In genomic region chr17:29736448-29737014, GRCm38 (mm10) we compare ENCODE assay signal across 11 mouse cellular contexts. TPM values are rescaled to one million over a fixed set of nuclear protein-coding genes. Genes with fewer than 3 reads are reported as not detected.
DNase-seq lines count a peak whose midpoint lies in the region; ATAC-seq and TF ChIP-seq lines count a peak whose summit lies in the region.
"Had no signal": no experiment of that assay in that cellular context is flagged by ENCODE, and none has a peak within 500 bp of the region (broad histone marks: within the 10 kb centered on the region; RNA-seq: fewer than 3 reads in every experiment).

No protein-coding gene starts in this region.

- TF ChIP-seq CTCF in kidney, postnatal 0 days (IDR thresholded peaks at IDR 0.05; ENCODE audit: low read depth): no peak
- no peak for TF ChIP-seq CTCF in hindbrain, postnatal 0 days (IDR thresholded peaks at IDR 0.05; ENCODE audit: low read depth)

- no peaks in the 10 kb centered on the region for H3K36me3 ChIP-seq in kidney, postnatal 0 days (ENCODE audit: insufficient read depth, low read length)
- no peaks in the 10 kb centered on the region for H3K36me3 ChIP-seq in forebrain, embryonic 11.5 days (ENCODE audit: control insufficient read depth, insufficient read depth, low read length)
- H3K36me3 ChIP-seq in hindbrain, postnatal 0 days (ENCODE audit: insufficient read depth, low read length): no peaks in the 10 kb centered on the region
- H3K36me3 ChIP-seq: embryonic facial prominence, embryonic 15.5 days; limb, embryonic 12.5 days had no signal

- 0 out of 2 replicates have a peak, but pooled peaks cover 5% of the 10 kb centered on the region for H3K27me3 ChIP-seq in kidney, postnatal 0 days (ENCODE audit: insufficient read depth, low read length)
- H3K27me3 ChIP-seq in forebrain, embryonic 11.5 days (ENCODE audit: control insufficient read depth, insufficient read depth, low read length): no peaks in the 10 kb centered on the region
- no peaks in the 10 kb centered on the region for H3K27me3 ChIP-seq in hindbrain, postnatal 0 days (ENCODE audit: insufficient read depth, low read length)
- H3K27me3 ChIP-seq: embryonic facial prominence, embryonic 15.5 days; limb, embryonic 12.5 days had no signal

- no peak overlapping the region for H3K4me2 ChIP-seq in kidney, postnatal 0 days (ENCODE audit: low read length)
- H3K4me2 ChIP-seq in forebrain, embryonic 11.5 days (ENCODE audit: low read depth, low read length, severe bottlenecking): no peak overlapping the region
- no peak overlapping the region for H3K4me2 ChIP-seq in hindbrain, postnatal 0 days (ENCODE audit: low read depth, low read length)
- H3K4me2 ChIP-seq: embryonic facial prominence, embryonic 15.5 days; limb, embryonic 12.5 days had no signal

- H3K9ac ChIP-seq in kidney, postnatal 0 days (ENCODE audit: low read depth, low read length): no peak overlapping the region
- peak overlapping the region; percentile 30; the same call in 1 of the 2 replicates for H3K9ac ChIP-seq in forebrain, embryonic 11.5 days (ENCODE audit: low read length)
- H3K9ac ChIP-seq in hindbrain, postnatal 0 days (replicated peaks; ENCODE audit: low read length): no peak overlapping the region
- H3K9ac ChIP-seq: embryonic facial prominence, embryonic 15.5 days; limb, embryonic 12.5 days had no signal

- no peak overlapping the region for H3K4me3 ChIP-seq in kidney, postnatal 0 days (replicated peaks; ENCODE audit: low read depth, low read length)
- no peak overlapping the region for H3K4me3 ChIP-seq in forebrain, embryonic 11.5 days (ENCODE audit: low read depth, low read length)
- H3K4me3 ChIP-seq in hindbrain, postnatal 0 days (ENCODE audit: low read length): no peak overlapping the region
- H3K4me3 ChIP-seq: embryonic facial prominence, embryonic 15.5 days; limb, embryonic 12.5 days had no signal

- 29% methylated on average over 15 of the region's 15 CpGs for WGBS in kidney, postnatal 0 days
- WGBS in forebrain, embryonic 11.5 days: 19% methylated on average over 15 of the region's 15 CpGs
- WGBS in hindbrain, postnatal 0 days: 33% methylated on average over 15 of the region's 15 CpGs

- DNase-seq in kidney, postnatal 0 days (ENCODE audit: low spot score): peak; percentile 63
- no peak for DNase-seq in kidney, adult 8-10 months
- DNase-seq in forebrain, embryonic 11.5 days (ENCODE audit: low spot score): peak; percentile 73
- peak; percentile 39 for DNase-seq in hindbrain, postnatal 0 days (ENCODE audit: low spot score)
- DNase-seq in retina, postnatal 1 day: peak; percentile 85
- DNase-seq in ovary, postnatal 14 days (ENCODE audit: low spot score): no peak
- no peak for DNase-seq in adrenal gland, adult 2 months
- DNase-seq: kidney, postnatal 14 days; thymus, postnatal 14 days had no signal

- H3K27ac ChIP-seq in kidney, postnatal 0 days: no peak overlapping the region
- H3K27ac ChIP-seq in forebrain, embryonic 11.5 days (ENCODE audit: low read depth, low read length): peak overlapping the region; percentile 48
- 0 out of 2 replicates have a peak overlapping the region, but pooled peaks have one; percentile 34 for H3K27ac ChIP-seq in hindbrain, postnatal 0 days
- H3K27ac ChIP-seq: embryonic facial prominence, embryonic 15.5 days; limb, embryonic 12.5 days had no signal

- H3K4me1 ChIP-seq in kidney, postnatal 0 days (replicated peaks; ENCODE audit: insufficient read depth, low read length): no peaks in the 10 kb centered on the region; the same call in 1 of the 2 replicates
- H3K4me1 ChIP-seq in forebrain, embryonic 11.5 days (replicated peaks; ENCODE audit: control insufficient read depth, insufficient read depth, low read length): peaks cover 12% of the 10 kb centered on the region; the same call in 1 of the 2 replicates
- peaks cover 18% of the 10 kb centered on the region for H3K4me1 ChIP-seq in hindbrain, postnatal 0 days (ENCODE audit: insufficient read depth, low read length)

- ATAC-seq in kidney, postnatal 0 days (replicated peaks; ENCODE audit: low FRiP score, low read depth): no peak
- ATAC-seq in forebrain, embryonic 11.5 days (replicated peaks; ENCODE audit: low FRiP score): peak; percentile 72
- ATAC-seq in hindbrain, postnatal 0 days: no peak

- no peaks in the 10 kb centered on the region for H3K9me3 ChIP-seq in kidney, postnatal 0 days (replicated peaks; ENCODE audit: low read length)
- H3K9me3 ChIP-seq in forebrain, embryonic 11.5 days (ENCODE audit: control insufficient read depth, low read length): no peaks in the 10 kb centered on the region
- H3K9me3 ChIP-seq in hindbrain, postnatal 0 days (ENCODE audit: low read length): no peaks in the 10 kb centered on the region
- H3K9me3 ChIP-seq: embryonic facial prominence, embryonic 15.5 days had no signal

RNA-seq across cellular contexts. Expression of gene Ccdc167, which starts 19.7 kb away (rescaled TPM):
- 8.2 and 9.2 TPM in 2 replicates for polyA plus RNA-seq in kidney, postnatal 0 days (2015; fragmentation: Nextera tagmentation; extraction: Ambion mirVana)
- polyA plus RNA-seq in forebrain, embryonic 11.5 days (2014; fragmentation: Nextera tagmentation; extraction: Ambion mirVana): 13.7 and 17.0 TPM in 2 replicates
- 9.7 and 14.4 TPM in 2 replicates for total RNA-seq in hindbrain, postnatal 0 days (2014; rRNA removed)
- 9.8 and 11.3 TPM in 2 replicates for polyA plus RNA-seq in hindbrain, postnatal 0 days (2015; fragmentation: Nextera tagmentation; extraction: Ambion mirVana)
- 10 to 100 TPM in 1 of 2 experiments, 1 to 10 TPM in 1; 7.5 to 10.4 TPM for total RNA-seq in adrenal gland, adult 2 months (2021)
- polyA plus RNA-seq in adrenal gland, adult 2 months (2012; rRNA removed): 3.5 and 4.4 TPM in 2 replicates

Comparison
In these comparisons a context has a peak if more than half of its experiments do, and no peak if none do; other contexts are left out.
1. DNase-seq: peak in kidney, postnatal 0 days (single experiment), forebrain, embryonic 11.5 days (single experiment), hindbrain, postnatal 0 days (single experiment) and retina, postnatal 1 day (single experiment); none in kidney, adult 8-10 months (0 of 2), ovary, postnatal 14 days (single experiment) and adrenal gland, adult 2 months (single experiment).